Mouse (Mus musculus) intestine, postnatal 0 days (tissue): ENCODE results near the gene Kcnj10. TPM values are rescaled to one million over a fixed set of nuclear protein-coding genes. Genes with fewer than 3 reads are reported as not detected.

Experiments used
- ATAC-seq: fragments of 200-750 bp; cut with Nextera tagmentation; 2 replicates; pipeline ENCODE4 v1.8.0; 2017; ENCODE audit warnings: mild to moderate bottlenecking, moderate TSS enrichment, moderate library complexity
- H3K27ac ChIP-seq: fragments of 300-500 bp; sonication (generic); 2 replicates; pipeline ENCODE4 v1.5.1; 2014; ENCODE audit warnings: mild to moderate bottlenecking, low read depth, low read length, moderate library complexity
- H3K27me3 ChIP-seq: fragments of 300-500 bp; sonication (generic); replicated peaks from 2 replicates; pipeline ENCODE4 v1.6.1; 2014; ENCODE audit warnings: low read length, mixed read lengths; ENCODE audit not compliant: control insufficient read depth, insufficient read depth
- H3K36me3 ChIP-seq: fragments of 300-500 bp; sonication (generic); 2 replicates; pipeline ENCODE4 v1.6.1; 2014; ENCODE audit warnings: mild to moderate bottlenecking, moderate library complexity; ENCODE audit not compliant: control insufficient read depth, insufficient read depth
- H3K4me1 ChIP-seq: fragments of 300-500 bp; sonication (generic); replicated peaks from 2 replicates; pipeline ENCODE4 v1.6.1; 2014; ENCODE audit warnings: antibody characterized with exemption, low read length, mixed read lengths; ENCODE audit not compliant: control insufficient read depth, insufficient read depth
- H3K4me2 ChIP-seq: fragments of 300-500 bp; sonication (generic); replicated peaks from 2 replicates; pipeline ENCODE4 v1.6.1; 2014; ENCODE audit warnings: low read depth, mild to moderate bottlenecking, moderate library complexity
- H3K4me3 ChIP-seq: fragments of 300-500 bp; sonication (generic); 2 replicates; pipeline ENCODE4 v1.5.1; 2014; ENCODE audit warnings: low read depth, low read length
- H3K9ac ChIP-seq: fragments of 300-500 bp; sonication (generic); 2 replicates; pipeline ENCODE4 v1.6.1; 2014; ENCODE audit warnings: mild to moderate bottlenecking, low read depth, low read length
- H3K9me3 ChIP-seq: fragments of 300-500 bp; sonication (generic); 2 replicates; pipeline ENCODE4 v1.6.1; 2016; ENCODE audit warnings: mixed run types; ENCODE audit not compliant: control insufficient read depth
- CTCF ChIP-seq: sonication (generic); IDR thresholded peaks from 2 replicates; pipeline ENCODE4 v1.5.1; 2016; ENCODE audit warnings: low read depth, mild to moderate bottlenecking, control low read depth, antibody characterized with exemption, moderate library complexity
- WGBS: fragments of 180-500 bp; shearing (Covaris S2); extraction: QIAGEN DNeasy Blood & Tissue Kit; methylation state at CpG from one replicate; pipeline ENCODE4 v1.1.7; 2014; 5-methylcytosine and 5-hydroxymethylcytosine counted together
- polyA plus RNA-seq: library from polyadenylated mRNA; unstranded; fragments of >200 nt; fragmentation: Nextera tagmentation; extraction: Ambion mirVana; gene quantifications from 2 replicates; pipeline ENCODE4 v1.2.1, GENCODE M21; 2015

Gene Kcnj10
- polyA plus RNA-seq, 1 experiment from 2014 or later, result 0.17 TPM

DNA sequence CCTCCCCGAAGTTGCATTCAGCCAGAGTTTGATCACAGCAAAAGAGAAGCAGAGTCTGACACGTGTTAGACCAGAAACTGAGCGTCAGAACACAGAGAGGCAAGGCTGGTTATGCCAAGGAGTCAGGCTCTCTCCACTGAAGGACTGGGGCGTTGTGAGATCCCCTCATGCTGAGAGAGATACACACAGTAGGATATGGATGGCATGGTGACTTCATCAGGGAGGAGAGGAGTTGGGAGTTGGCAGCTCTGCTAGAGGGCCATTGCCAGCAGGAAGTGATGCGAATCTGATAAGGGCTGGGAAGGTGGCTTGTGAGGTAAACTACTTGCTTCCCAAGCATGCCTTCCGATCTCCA is 73.2 kb downstream of the Kcnj10 start:
- WGBS, result 93% methylated on average over 6 of the region's 6 CpGs
- TF ChIP-seq CTCF, result no peak
- ATAC-seq, result no peak
- no peaks in the 10 kb centered on the region for H3K9me3 ChIP-seq
- H3K27ac ChIP-seq, result no peak overlapping the region
- H3K27me3 ChIP-seq, result no peaks in the 10 kb centered on the region
- no peak overlapping the region for H3K4me2 ChIP-seq
- no peaks in the 10 kb centered on the region for H3K36me3 ChIP-seq
- H3K4me3 ChIP-seq, result no peak overlapping the region
- no peaks in the 10 kb centered on the region for H3K4me1 ChIP-seq
- H3K9ac ChIP-seq, result no peak overlapping the region

GRCm38 (mm10) chr1:172415061-172415460 is 74.1 kb downstream of the Kcnj10 start:
- no peaks in the 10 kb centered on the region for H3K4me1 ChIP-seq
- H3K4me3 ChIP-seq, result no peak overlapping the region
- H3K9ac ChIP-seq, result no peak overlapping the region
- no peaks in the 10 kb centered on the region for H3K27me3 ChIP-seq
- WGBS, result 90% methylated on average over 7 of the region's 7 CpGs
- no peak overlapping the region for H3K4me2 ChIP-seq
- no peak for TF ChIP-seq CTCF
- H3K9me3 ChIP-seq, result no peaks in the 10 kb centered on the region
- H3K27ac ChIP-seq, result no peak overlapping the region
- ATAC-seq, result no peak
- H3K36me3 ChIP-seq, result no peaks in the 10 kb centered on the region

GRCm38 (mm10) chr1:172418173-172418572 is 77.2 kb downstream of the Kcnj10 start:
- ATAC-seq, result no peak
- H3K9me3 ChIP-seq, result no peaks in the 10 kb centered on the region
- H3K27me3 ChIP-seq, result no peaks in the 10 kb centered on the region
- no peaks in the 10 kb centered on the region for H3K36me3 ChIP-seq
- TF ChIP-seq CTCF, result 0 out of 2 replicates have a peak, but pooled peaks have one; percentile 3
- H3K27ac ChIP-seq, result no peak overlapping the region
- no peaks in the 10 kb centered on the region for H3K4me1 ChIP-seq
- no peak overlapping the region for H3K9ac ChIP-seq
- H3K4me3 ChIP-seq, result no peak overlapping the region
- no peak overlapping the region for H3K4me2 ChIP-seq
- WGBS, result 32% methylated on average over 6 of the region's 6 CpGs

GRCm38 (mm10) chr1:172418642-172419041 is 77.6 kb downstream of the Kcnj10 start:
- no peaks in the 10 kb centered on the region for H3K36me3 ChIP-seq
- H3K9me3 ChIP-seq, result no peaks in the 10 kb centered on the region
- H3K4me1 ChIP-seq, result no peaks in the 10 kb centered on the region
- no peak for ATAC-seq
- no peaks in the 10 kb centered on the region for H3K27me3 ChIP-seq
- no peak overlapping the region for H3K9ac ChIP-seq
- no peak overlapping the region for H3K27ac ChIP-seq
- H3K4me2 ChIP-seq, result no peak overlapping the region
- 66% methylated on average over 3 of the region's 3 CpGs for WGBS
- no peak for TF ChIP-seq CTCF
- no peak overlapping the region for H3K4me3 ChIP-seq

- Histone ChIP-seq H3K36me3 (no peaks in the 10 kb centered on the region), H3K4me3 (no peak overlapping the region), H3K9me3 (no peaks in the 10 kb centered on the region), H3K4me2 (no peak overlapping the region), H3K9ac (no peak overlapping the region), H3K27ac (no peak overlapping the region), H3K4me1 (no peaks in the 10 kb centered on the region), H3K27me3 (no peaks in the 10 kb centered on the region)
- TF ChIP-seq CTCF, result no peak
- ATAC-seq, result no peak
- 90% methylated on average over 6 of the region's 6 CpGs for WGBS
Measured at GRCm38 (mm10) chr1:172420181-172420580, 79.2 kb downstream of the Kcnj10 start.

- H3K27me3 ChIP-seq, result no peaks in the 10 kb centered on the region
- no peak overlapping the region for H3K27ac ChIP-seq
- H3K9me3 ChIP-seq, result no peaks in the 10 kb centered on the region
- no peaks in the 10 kb centered on the region for H3K4me1 ChIP-seq
- no peaks in the 10 kb centered on the region for H3K36me3 ChIP-seq
- H3K4me2 ChIP-seq, result no peak overlapping the region
- TF ChIP-seq CTCF, result no peak
- H3K4me3 ChIP-seq, result no peak overlapping the region
- WGBS, result 44% methylated on average over 1 of the region's 1 CpGs
- H3K9ac ChIP-seq, result no peak overlapping the region
- ATAC-seq, result no peak
Measured at GRCm38 (mm10) chr1:172423393-172423792, 82.4 kb downstream of the Kcnj10 start.

Other genes starting within 250 kb of the Kcnj10 start
- gene Pex19, start 214.5 kb upstream of the Kcnj10 start, polyA plus RNA-seq, result 132 and 134 TPM in 2 replicates
- 48.6 and 50.8 TPM in 2 replicates for gene Dcaf8, start 193.1 kb upstream of the Kcnj10 start, polyA plus RNA-seq
- 44.5 and 44.9 TPM in 2 replicates for gene Pea15a, start 134.4 kb upstream of the Kcnj10 start, polyA plus RNA-seq
- 21.5 and 22.8 TPM in 2 replicates for gene Casq1, start 121.3 kb upstream of the Kcnj10 start, polyA plus RNA-seq
- not detected in 2 replicates for gene Atp1a4, start 82.8 kb upstream of the Kcnj10 start, polyA plus RNA-seq
- 17.7 and 17.8 TPM in 2 replicates for gene Igsf8, start 79.6 kb upstream of the Kcnj10 start, polyA plus RNA-seq
- 1.9 and 2.8 TPM in 2 replicates for gene Atp1a2, start 43.1 kb upstream of the Kcnj10 start, polyA plus RNA-seq
- gene Kcnj9, start 11.9 kb upstream of the Kcnj10 start, polyA plus RNA-seq, result 0.05 TPM in 1 of 2 replicates, not detected in the other
- 4.3 and 4.4 TPM in 2 replicates for gene Pigm, start 35.3 kb downstream of the Kcnj10 start, polyA plus RNA-seq
- 1.8 and 2.1 TPM in 2 replicates for gene Slamf9, start 134.1 kb downstream of the Kcnj10 start, polyA plus RNA-seq
- gene Igsf9, start 140.6 kb downstream of the Kcnj10 start, polyA plus RNA-seq, result 73.4 and 93.7 TPM in 2 replicates
- gene Tagln2, start 158.8 kb downstream of the Kcnj10 start, polyA plus RNA-seq, result 339 and 374 TPM in 2 replicates
- gene Cfap45, start 179.6 kb downstream of the Kcnj10 start, polyA plus RNA-seq, result 0.77 and 1.3 TPM in 2 replicates
- 0.44 and 0.53 TPM in 2 replicates for gene Vsig8, start 214.7 kb downstream of the Kcnj10 start, polyA plus RNA-seq
- 0.27 and 0.52 TPM in 2 replicates for gene Slamf8, start 249.4 kb downstream of the Kcnj10 start, polyA plus RNA-seq